12 mouse cellular contexts compared by ENCODE assay signal in the genomic region with DNA sequence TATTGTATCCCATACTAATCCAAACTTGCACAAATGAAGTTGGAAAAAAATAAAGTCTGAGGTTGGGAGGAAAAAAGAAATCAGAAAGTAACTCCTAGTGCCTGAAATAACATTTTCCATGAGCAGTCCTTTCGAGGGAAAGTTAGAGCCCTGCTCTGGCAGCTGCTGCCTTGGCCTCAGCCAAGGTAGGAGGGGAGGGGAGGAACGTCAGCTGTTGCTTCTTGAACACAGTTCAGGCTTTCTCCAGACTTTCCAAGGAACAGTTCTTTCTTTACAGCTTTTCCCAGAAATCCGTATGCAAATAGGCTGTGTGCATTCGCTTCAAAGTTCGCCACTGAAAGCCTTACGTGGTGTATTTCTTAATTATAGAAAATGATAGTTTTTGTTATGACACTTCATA. TPM values are rescaled to one million over a fixed set of nuclear protein-coding genes. Genes with fewer than 3 reads are reported as not detected.
DNase-seq lines count a peak whose midpoint lies in the region; ATAC-seq and TF ChIP-seq lines count a peak whose summit lies in the region.
"Had no signal": no experiment of that assay in that cellular context is flagged by ENCODE, and none has a peak within 500 bp of the region (broad histone marks: within the 10 kb centered on the region; RNA-seq: fewer than 3 reads in every experiment).

No protein-coding gene starts in this region.

- no peak for TF ChIP-seq EP300 in CH12.LX (IDR thresholded peaks at IDR 0.05; ENCODE audit: low read length)

- no peaks in the 10 kb centered on the region for H3K27me3 ChIP-seq in forebrain, embryonic 16.5 days (replicated peaks; ENCODE audit: control insufficient read depth, insufficient read depth, low read length)
- H3K27me3 ChIP-seq in forebrain, embryonic 12.5 days: peaks cover 7% of the 10 kb centered on the region; the same call in 1 of the 2 replicates
- H3K27me3 ChIP-seq in CH12.LX (replicated peaks): no peaks in the 10 kb centered on the region
- no peaks in the 10 kb centered on the region for H3K27me3 ChIP-seq in limb, embryonic 14.5 days (ENCODE audit: control insufficient read depth, insufficient read depth, low read length)

- H3K36me3 ChIP-seq in forebrain, embryonic 16.5 days (ENCODE audit: control insufficient read depth, insufficient read depth): no peaks in the 10 kb centered on the region
- no peaks in the 10 kb centered on the region for H3K36me3 ChIP-seq in forebrain, embryonic 12.5 days (replicated peaks)
- no peaks in the 10 kb centered on the region for H3K36me3 ChIP-seq in CH12.LX (replicated peaks in 1 of 2; ENCODE audit: control insufficient read depth in 1 of 2, insufficient read depth in 1 of 2, low read length in 1 of 2)
- no peaks in the 10 kb centered on the region for H3K36me3 ChIP-seq in limb, embryonic 14.5 days (ENCODE audit: control insufficient read depth, insufficient read depth, low read length)

- no peak for DNase-seq in CH12.LX (ENCODE audit: extremely low read depth)
- DNase-seq in gastrocnemius, postnatal 36 days: peak; percentile 48 to 64
- DNase-seq in limb, embryonic 14.5 days (ENCODE audit: low spot score): peak; percentile 84
- DNase-seq in layer of hippocampus, adult 11-12 months (ENCODE audit: low spot score): no peak
- no peak for DNase-seq in thymus, adult 18-20 months

- dilution Hi-C loops in CH12.LX (cut with MboI; ENCODE audit: extremely low pct_ligation_motif_present, extremely low pct_unique_long_range_greater_than_20kb, low sequenced_read_pairs): no loop called here

- ATAC-seq in forebrain, embryonic 16.5 days: peak; percentile 64; the same call in 1 of the 2 replicates
- no peak for ATAC-seq in forebrain, embryonic 12.5 days (ENCODE audit: low FRiP score)
- peak; percentile 70; the same call in 1 of the 2 replicates for ATAC-seq in limb, embryonic 14.5 days (ENCODE audit: low FRiP score, low read depth)
- ATAC-seq in megakaryocyte-erythroid progenitor cell, adult 5-6 weeks (replicated peaks; ENCODE audit: low FRiP score, low TSS enrichment, poor library complexity, severe bottlenecking): no peak
- ATAC-seq: activated CD4-positive, CD25-positive, alpha-beta regulatory T cell, adult 4 months had no signal

- peaks cover 16% of the 10 kb centered on the region for H3K9me3 ChIP-seq in forebrain, embryonic 16.5 days (ENCODE audit: control insufficient read depth, low read length)
- H3K9me3 ChIP-seq in forebrain, embryonic 12.5 days: peaks cover 21% of the 10 kb centered on the region
- H3K9me3 ChIP-seq in CH12.LX (replicated peaks; ENCODE audit: low read length): no peaks in the 10 kb centered on the region
- peaks cover 18% of the 10 kb centered on the region for H3K9me3 ChIP-seq in limb, embryonic 14.5 days (ENCODE audit: control insufficient read depth, low read length)

- TF ChIP-seq POLR2A in CH12.LX (IDR thresholded peaks at IDR 0.05; ENCODE audit: low read depth, low read length): no peak
- TF ChIP-seq POLR2A in limb, embryonic 14.5 days (IDR thresholded peaks at IDR 0.05; ENCODE audit: borderline replicate concordance, extremely low read depth, insufficient read depth, insufficient read length): no peak

- whole genome bisulfite sequencing in forebrain, embryonic 16.5 days: 65% methylated on average over 6 of the region's 6 CpGs
- 74% methylated on average over 6 of the region's 6 CpGs for WGBS in forebrain, embryonic 12.5 days
- WGBS in limb, embryonic 14.5 days: 60% methylated on average over 6 of the region's 6 CpGs

- no peak overlapping the region for H3K9ac ChIP-seq in forebrain, embryonic 16.5 days (replicated peaks; ENCODE audit: low read depth, low read length)
- no peak overlapping the region for H3K9ac ChIP-seq in forebrain, embryonic 12.5 days
- H3K9ac ChIP-seq in CH12.LX (ENCODE audit: insufficient read depth, low read depth): no peak overlapping the region
- no peak overlapping the region for H3K9ac ChIP-seq in limb, embryonic 14.5 days (ENCODE audit: low read depth, low read length, severe bottlenecking)
- H3K9ac ChIP-seq: liver, embryonic 14.5 days had no signal

- TF ChIP-seq CTCF in CH12.LX (conservative IDR thresholded peaks at IDR 0.05 in 1 of 2, IDR thresholded peaks at IDR 0.05 in 1 of 2; ENCODE audit: low read depth in 2 of 2, low read length in 2 of 2): no peak

- no peak overlapping the region for H3K27ac ChIP-seq in forebrain, embryonic 16.5 days (ENCODE audit: low read length)
- no peak overlapping the region for H3K27ac ChIP-seq in forebrain, embryonic 12.5 days
- no peak overlapping the region for H3K27ac ChIP-seq in CH12.LX (ENCODE audit: insufficient read depth, low read depth)
- H3K27ac ChIP-seq in limb, embryonic 14.5 days (replicated peaks; ENCODE audit: low read depth, low read length): 0 out of 2 replicates have a peak overlapping the region, but pooled peaks have one; percentile 0
- H3K27ac ChIP-seq: liver, embryonic 14.5 days had no signal

- in situ Hi-C loops in CH12.LX (cut with MboI; ENCODE audit: low pct_ligation_motif_present, low pct_unique_long_range_greater_than_20kb, low sequenced_read_pairs): loop anchor here (25.0 kb wide), 1 partner anchor 180 kb away; no protein-coding TSS in a partner anchor

- TF ChIP-seq RAD21 in CH12.LX (IDR thresholded peaks at IDR 0.05; ENCODE audit: low read depth, low read length): no peak

- H3K79me2 ChIP-seq in CH12.LX (replicated peaks; ENCODE audit: control insufficient read depth, extremely low read depth, insufficient read depth, poor library complexity, severe bottlenecking): no peaks in the 10 kb centered on the region

- H3K4me2 ChIP-seq in forebrain, embryonic 16.5 days (ENCODE audit: low read length): no peak overlapping the region
- no peak overlapping the region for H3K4me2 ChIP-seq in forebrain, embryonic 12.5 days
- no peak overlapping the region for H3K4me2 ChIP-seq in CH12.LX (ENCODE audit: insufficient read depth, low read depth, poor library complexity, severe bottlenecking)
- H3K4me2 ChIP-seq in limb, embryonic 14.5 days (replicated peaks; ENCODE audit: low read depth, low read length, severe bottlenecking): no peak overlapping the region

- no peak overlapping the region for H3K4me3 ChIP-seq in forebrain, embryonic 16.5 days (replicated peaks; ENCODE audit: low read length)
- no peak overlapping the region for H3K4me3 ChIP-seq in forebrain, embryonic 12.5 days (replicated peaks)
- no peak overlapping the region for H3K4me3 ChIP-seq in CH12.LX (replicated peaks in 1 of 3; ENCODE audit: low read depth in 2 of 3, low read length in 2 of 3, poor library complexity in 1 of 3)
- H3K4me3 ChIP-seq in limb, embryonic 14.5 days (replicated peaks; ENCODE audit: low read length): no peak overlapping the region

- intact Hi-C loops in gastrocnemius, postnatal 36 days (cut with DNase I): no loop called here

- H3K4me1 ChIP-seq in forebrain, embryonic 16.5 days (replicated peaks; ENCODE audit: control insufficient read depth, insufficient read depth, low read length): 0 out of 2 replicates have a peak, but pooled peaks cover 2% of the 10 kb centered on the region
- H3K4me1 ChIP-seq in forebrain, embryonic 12.5 days: no peaks in the 10 kb centered on the region
- peaks cover 0 to 12% of the 10 kb centered on the region in 2 experiments; a peak in 2 of 4 replicates for H3K4me1 ChIP-seq in CH12.LX (ENCODE audit: control insufficient read depth in 1 of 2, insufficient read depth in 2 of 2)
- H3K4me1 ChIP-seq in limb, embryonic 14.5 days (ENCODE audit: control insufficient read depth, insufficient read depth, low read length): no peaks in the 10 kb centered on the region

TF ChIP-seq in CH12.LX, 34 proteins besides CTCF, POLR2A, EP300 and RAD21:
- TF ChIP-seq SMC3 (IDR thresholded peaks at IDR 0.05; ENCODE audit: low read depth, low read length): no peak
- TF ChIP-seq ETS1 (conservative IDR thresholded peaks at IDR 0.05; ENCODE audit: low read depth, low read length): 0 out of 2 replicates have a peak, but pooled peaks have one; percentile 14
- no peak for TF ChIP-seq NRF1 (IDR thresholded peaks at IDR 0.05; ENCODE audit: low read depth, low read length)
- 0 out of 2 replicates have a peak, but pooled peaks have one; percentile 18 for TF ChIP-seq MEF2A (IDR thresholded peaks at IDR 0.05; ENCODE audit: borderline replicate concordance, low read depth, low read length)
- TF ChIP-seq HCFC1 (IDR thresholded peaks at IDR 0.05; ENCODE audit: low read depth, low read length): no peak
- no peak for TF ChIP-seq CHD1 (IDR thresholded peaks at IDR 0.05; ENCODE audit: low read depth, low read length)
- TF ChIP-seq ELF1 (IDR thresholded peaks at IDR 0.05; ENCODE audit: low read depth, low read length): no peak
- no peak for TF ChIP-seq TBP (conservative IDR thresholded peaks at IDR 0.05; ENCODE audit: low read depth, low read length)

RNA-seq across cellular contexts. Expression of gene Vmn1r3, which starts 46.9 kb away (rescaled TPM):
- not detected in 2 replicates for polyA plus RNA-seq in forebrain, embryonic 16.5 days (2015; fragmentation: Nextera tagmentation; extraction: Ambion mirVana)
- not detected in 2 replicates for polyA plus RNA-seq in forebrain, embryonic 12.5 days (2016; fragmentation: Nextera tagmentation; extraction: Ambion mirVana)
- not detected in 2 replicates for total RNA-seq in CH12.LX (2012; rRNA removed)
- total RNA-seq in CH12.LX (2014; rRNA removed): not detected in 2 replicates
- polyA plus RNA-seq in CH12.LX (2012; ENCODE audit: insufficient read length, low read depth): not detected in 2 replicates
- not detected for total RNA-seq in gastrocnemius, postnatal 36 days (2021)
- not detected in 2 replicates for polyA plus RNA-seq in limb, embryonic 14.5 days (2012; rRNA removed)
- polyA plus RNA-seq in limb, embryonic 14.5 days (2014; fragmentation: Nextera tagmentation; extraction: Ambion mirVana): not detected in 2 replicates
- not detected in 2 replicates for total RNA-seq in megakaryocyte-erythroid progenitor cell, adult 5-6 weeks (2014; fragmentation: Nextera tagmentation)
- not detected in 2 replicates for total RNA-seq in megakaryocyte-erythroid progenitor cell, adult 5-6 weeks (2017)
- polyA plus RNA-seq: activated CD4-positive, CD25-positive, alpha-beta regulatory T cell, adult 4 months; C2C12; heart, embryonic 14.5 days; liver, embryonic 14.5 days had no signal

Comparison
In these comparisons a context has a peak if more than half of its experiments do, and no peak if none do; other contexts are left out.
1. ATAC-seq: peak in forebrain, embryonic 16.5 days (single experiment) and limb, embryonic 14.5 days (single experiment); none in forebrain, embryonic 12.5 days (single experiment) and megakaryocyte-erythroid progenitor cell, adult 5-6 weeks (single experiment).
2. DNase-seq: peak in gastrocnemius, postnatal 36 days (2 of 2) and limb, embryonic 14.5 days (single experiment); none in CH12.LX (single experiment), layer of hippocampus, adult 11-12 months (single experiment) and thymus, adult 18-20 months (0 of 2).